Mouse (Mus musculus) monocyte, adult 5-6 weeks (primary cell): ENCODE measurements around the gene Spata2. TPM values are rescaled to one million over a fixed set of nuclear protein-coding genes. Genes with fewer than 3 reads are reported as not detected.

Experiments
- ATAC-seq: fragments of 153-309, 156-312 bp; replicated peaks from 2 replicates; pipeline ENCODE4 v1.8.0; 2017; ENCODE audit warnings: mild to moderate bottlenecking; ENCODE audit not compliant: low TSS enrichment, insufficient number of reproducible peaks, severe bottlenecking, poor library complexity, low FRiP score
- total RNA-seq: library from RNA; stranded (forward); fragments of 200-1000, 200-491, 200-594 nt; gene quantifications from 3 replicates; pipeline ENCODE4 v1.2.3, GENCODE M21; 2017

The Spata2 gene
- 7.3 to 13.8 TPM (median 9.6 TPM) in 3 replicates for total RNA-seq

DNA sequence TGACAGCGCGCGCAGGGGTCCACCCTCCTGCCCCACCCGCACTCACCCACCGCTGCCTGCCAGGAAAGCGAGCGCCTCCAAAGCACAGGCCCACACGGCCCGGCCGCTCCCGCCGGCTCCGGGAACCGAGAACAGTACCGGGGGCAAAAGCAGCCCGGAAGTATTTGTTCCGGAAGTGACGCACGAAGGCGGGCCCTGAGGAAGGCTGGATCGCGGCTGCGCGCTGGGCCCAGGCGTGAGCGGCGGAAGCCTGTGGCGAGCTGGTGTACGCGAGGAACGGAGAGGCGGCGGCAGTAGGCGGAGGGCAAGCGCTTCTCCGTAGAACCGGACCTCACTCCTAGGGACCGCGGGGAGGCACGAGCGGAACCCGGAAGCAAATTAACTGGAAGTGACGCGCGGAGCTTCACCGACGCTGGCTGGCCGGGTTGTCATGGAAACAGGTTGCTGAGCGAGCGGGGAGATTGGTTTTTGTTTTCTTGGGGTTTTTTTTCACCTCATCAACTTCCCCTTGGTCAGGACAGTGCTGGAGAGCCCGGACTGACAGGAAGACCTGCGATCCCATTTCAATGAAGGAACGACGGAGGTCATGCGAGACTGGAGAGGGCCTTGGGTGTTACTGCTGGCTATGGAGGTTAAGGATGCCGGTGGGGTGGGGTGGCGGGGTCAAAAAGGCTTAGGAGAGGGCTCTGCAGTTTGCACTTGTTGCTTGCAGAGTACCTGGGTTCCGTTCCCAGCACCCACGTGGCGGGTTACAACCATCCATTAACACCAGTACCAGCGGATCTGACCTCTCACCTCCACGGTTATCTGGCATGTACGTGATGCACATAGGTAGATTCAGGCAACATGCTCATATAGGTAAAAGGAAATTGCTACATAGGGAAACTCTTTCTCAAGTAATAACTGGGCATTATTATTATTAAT lies at the start of gene Spata2:
Gene Spata2, minus strand, starts transcription at position 175 of the 924 bp plus-strand sequence.
- ATAC-seq = peak; percentile 85

DNA sequence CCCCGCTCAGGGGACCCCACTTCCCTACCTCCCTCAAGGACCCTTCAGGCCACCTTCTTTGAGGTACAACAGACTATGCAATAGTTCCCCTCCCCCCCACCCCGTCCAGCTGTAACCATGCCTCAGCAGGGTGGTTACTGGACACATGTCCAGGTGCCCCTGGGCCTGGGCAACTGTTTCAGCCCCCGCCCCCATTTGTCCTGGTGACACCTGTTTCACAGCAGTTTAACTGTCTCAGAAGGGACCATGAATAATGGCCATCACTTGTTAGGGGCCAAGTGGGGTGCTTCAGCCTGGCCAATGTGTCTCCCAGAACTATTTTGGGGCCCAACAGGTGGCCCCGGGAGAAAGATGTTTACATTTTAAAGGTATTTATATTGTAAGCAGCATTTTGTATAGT lies 49.7 kb upstream of the Spata2 start:
- no peak for ATAC-seq

DNA sequence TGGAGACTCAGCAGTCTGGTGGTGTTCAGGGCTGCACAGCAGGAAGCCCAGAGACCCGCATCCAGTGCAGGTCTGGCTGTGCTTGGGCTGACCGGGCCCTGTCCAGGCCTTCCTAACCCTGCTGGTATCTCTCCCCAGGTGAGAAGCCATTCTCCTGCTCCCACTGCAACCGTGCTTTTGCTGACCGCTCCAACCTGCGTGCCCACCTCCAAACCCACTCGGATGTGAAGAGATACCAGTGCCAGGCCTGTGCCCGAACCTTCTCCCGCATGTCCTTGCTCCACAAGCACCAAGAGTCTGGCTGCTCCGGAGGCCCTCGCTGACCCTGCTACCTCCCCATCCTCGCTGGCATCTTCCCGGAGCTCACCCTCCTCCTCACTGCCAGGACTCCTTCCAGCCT lies 49.1 kb upstream of the Spata2 start:
- ATAC-seq = no peak

DNA sequence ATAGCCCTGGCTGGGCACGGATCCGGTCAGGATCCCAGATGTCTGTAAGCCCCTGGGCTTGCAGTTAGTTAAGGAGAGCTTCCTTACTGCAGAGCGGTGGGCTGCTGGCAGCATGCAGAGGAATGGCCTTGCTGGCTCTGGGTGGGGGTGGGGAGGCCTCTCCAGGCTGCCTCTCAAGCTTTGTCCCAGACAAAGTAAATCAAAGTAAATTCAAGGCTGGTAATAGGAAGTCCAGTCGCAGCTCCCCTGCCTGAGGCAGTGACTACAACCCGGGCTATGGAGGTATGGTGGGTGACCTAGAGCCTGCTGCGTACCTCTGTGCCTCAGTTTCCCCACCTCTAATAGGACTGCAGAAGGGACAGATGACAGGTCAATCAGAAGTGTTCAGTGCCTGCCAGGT lies 48.6 kb upstream of the Spata2 start:
- no peak for ATAC-seq

DNA sequence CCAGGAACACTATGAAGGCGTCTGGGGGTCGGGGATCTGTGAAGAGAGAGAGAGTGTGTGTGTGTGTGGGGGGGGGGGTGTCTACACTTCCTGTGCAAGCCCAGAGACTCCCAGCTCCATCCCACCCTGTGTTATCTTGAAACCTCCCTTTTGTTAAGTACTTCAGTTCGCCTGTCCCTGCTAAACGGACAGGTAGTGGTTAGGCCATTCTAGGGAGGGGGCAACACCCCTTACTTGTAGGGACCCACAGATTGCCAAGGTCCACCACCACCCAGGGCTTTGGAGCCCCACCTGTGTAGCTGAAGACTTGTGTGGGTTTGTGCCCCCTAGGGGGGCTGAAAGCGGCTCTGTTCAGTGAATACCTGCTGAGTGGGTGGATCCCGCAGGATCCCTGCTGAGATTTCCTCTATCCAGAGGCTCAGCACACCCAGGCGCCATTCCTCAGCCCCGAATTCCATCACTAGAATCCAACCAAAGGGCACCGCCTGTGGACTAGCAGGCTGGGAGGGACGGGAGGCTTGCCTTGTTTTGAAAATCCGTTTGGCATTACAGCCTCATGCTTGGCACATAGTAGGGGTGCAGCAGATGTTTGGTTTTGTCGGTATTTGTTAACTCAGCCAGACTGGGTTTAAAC lies 47.9 kb upstream of the Spata2 start:
- no peak for ATAC-seq

DNA sequence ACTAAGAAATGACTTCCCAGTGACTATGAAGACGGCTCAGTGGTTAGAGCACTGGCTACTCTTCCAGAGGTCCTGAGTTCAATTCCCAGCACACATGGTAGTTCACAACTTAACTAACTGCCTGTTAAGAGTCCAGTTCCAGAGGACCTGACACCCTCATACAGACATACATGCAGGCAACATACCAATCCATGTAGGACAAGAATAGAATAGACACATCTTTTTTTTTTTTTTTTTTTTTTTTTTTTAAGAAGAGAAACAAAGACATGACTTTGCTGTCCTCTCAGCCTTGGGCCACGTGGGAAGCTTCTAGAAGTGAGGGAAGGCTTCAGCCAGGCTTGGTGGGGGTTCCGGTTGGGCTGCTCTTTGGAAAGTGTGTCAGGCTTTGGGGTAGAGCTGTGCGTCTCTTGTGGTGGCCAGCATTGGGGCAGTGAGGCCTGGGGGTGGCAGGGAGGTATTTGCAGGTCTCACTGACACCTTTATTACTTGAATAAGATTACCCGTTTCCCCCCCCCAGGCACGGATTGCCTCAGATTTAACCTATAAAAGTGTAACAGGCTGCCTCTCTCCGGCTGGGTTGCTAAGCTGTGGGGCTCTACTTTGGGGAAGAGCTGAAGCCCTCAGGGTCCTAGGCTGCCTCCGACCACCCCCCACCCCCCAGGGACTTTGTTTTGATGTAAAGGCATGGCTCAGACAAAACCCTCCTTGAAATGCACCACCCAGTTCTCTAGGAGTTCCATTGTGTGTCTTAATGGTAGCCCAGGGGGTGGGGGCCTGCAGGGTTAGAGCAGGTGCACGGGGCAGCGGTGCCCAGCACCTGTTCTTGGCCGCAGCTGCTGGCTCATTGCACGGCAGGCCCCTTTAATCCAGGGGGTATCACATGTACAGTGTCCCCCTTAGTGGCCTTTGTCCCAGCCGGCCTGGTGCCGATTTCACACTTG lies 47.1 kb upstream of the Spata2 start:
- no peak for ATAC-seq

DNA sequence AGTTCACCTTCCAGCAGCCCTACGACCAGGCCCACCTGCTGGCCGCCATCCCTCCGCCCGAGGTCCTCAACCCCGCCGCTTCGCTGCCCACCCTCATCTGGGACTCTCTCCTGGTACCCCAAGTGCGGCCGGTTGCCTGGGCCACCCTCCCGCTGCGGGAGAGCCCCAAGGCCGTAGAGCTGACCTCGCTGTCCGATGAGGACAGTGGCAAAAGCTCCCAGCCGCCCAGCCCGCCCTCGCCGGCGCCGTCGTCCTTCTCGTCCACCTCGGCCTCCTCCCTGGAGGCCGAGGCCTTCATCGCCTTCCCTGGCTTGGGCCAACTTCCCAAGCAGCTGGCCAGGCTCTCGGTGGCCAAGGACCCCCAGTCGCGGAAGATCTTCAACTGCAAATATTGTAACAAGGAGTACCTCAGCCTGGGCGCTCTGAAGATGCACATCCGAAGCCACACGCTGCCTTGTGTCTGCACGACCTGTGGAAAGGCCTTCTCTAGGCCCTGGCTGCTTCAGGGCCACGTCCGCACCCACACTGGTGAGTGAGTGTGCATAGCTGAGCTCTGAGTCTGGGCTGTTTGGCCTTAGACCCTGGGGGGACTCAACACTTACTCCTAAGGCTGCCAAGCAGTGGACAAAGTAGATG lies 46.1 kb upstream of the Spata2 start:
- ATAC-seq = no peak

DNA sequence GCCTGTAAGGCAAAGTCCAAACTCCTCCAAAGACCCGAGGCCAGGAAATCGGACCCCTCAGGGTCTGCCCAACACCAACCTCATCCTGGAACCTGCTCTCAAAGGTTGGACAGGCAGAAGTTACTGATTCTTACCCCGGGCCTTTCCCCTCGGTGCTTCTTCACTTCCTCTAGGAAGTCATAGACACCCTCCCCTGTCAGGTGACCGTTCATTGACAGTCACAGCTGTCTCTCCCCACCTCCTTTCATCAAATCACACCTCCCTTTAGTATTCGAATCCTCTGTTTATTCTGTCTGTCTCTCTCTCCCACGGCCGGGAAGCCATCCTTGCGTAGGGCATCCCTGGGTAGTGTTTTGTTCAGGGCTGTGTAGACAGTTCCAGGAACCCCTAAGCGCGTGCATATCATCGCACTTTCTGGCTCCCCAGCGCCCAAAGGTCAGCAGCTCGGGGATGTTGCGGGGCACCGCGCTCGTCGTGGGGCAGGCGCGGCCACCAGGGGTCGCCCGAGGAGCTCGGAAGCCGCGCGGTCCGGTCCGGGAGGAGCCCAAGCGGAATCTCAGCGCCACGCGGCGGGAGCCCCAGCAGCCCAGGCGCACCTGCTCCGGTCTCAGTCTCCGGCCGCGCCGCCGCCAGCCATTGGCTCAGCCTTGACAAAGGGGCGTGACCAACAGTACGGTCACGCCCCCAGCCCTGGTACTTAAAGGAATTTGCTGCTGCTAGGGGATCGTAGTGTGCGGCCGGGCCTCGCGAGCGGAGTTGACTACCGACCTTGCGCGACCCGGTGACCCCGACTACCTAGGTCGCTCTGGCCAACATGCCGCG lies 45.0 kb upstream of the Spata2 start, which contains the start of gene Snai1:
Gene Snai1, plus strand, starts transcription at position 720 of the 822 bp plus-strand sequence.
- ATAC-seq = peak; percentile 75

DNA sequence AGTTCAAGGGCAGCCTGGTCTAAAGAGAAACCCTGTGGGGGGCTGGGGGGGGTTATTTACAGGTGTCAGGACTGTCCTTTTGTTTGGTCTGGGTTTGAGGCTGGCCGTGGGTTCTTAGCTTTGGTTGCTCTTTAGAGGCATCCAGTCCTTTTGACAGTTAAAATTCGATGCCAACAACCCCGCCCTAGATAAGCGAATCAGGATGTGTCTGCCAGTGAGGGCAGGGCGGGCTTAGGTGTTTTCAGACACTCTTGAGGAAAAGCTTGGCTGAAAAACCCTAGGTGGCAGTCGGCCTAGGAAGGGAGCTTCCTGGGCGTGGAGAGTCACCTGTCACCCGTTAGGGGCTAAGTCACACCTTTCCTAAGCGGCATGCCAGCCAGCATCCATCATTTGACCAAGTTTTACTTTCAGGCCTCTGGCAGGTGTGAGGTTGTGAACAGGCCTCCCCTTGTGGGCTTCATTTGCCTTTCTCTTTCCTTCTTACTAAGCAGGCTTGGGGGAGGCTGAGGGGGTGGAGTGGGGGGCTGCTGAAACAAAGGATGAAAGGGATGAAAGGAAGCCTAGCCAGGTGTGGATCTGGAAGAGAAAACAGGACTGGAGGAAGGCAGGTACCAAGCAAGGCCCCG lies 43.7 kb upstream of the Spata2 start:
- ATAC-seq = no peak

DNA sequence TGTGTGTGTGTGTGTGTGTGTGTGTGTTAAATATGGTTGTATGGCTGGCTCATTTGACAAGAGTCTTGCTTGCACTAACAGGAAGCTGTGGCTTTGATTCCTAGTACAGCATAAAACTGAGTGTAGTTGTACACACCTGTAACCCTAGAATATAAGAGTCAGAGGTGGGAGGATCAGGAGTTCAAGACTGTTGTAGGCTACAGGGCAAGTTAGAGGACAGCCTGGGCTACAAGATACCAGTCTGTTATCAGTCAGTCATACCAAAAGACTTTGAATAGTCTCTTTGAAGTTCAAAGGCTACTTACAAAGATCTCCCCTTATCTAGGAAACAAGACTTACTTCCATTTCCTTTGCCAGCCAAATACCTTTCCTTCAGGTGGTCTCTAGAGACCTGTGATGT lies 41.2 kb upstream of the Spata2 start:
- ATAC-seq = no peak

DNA sequence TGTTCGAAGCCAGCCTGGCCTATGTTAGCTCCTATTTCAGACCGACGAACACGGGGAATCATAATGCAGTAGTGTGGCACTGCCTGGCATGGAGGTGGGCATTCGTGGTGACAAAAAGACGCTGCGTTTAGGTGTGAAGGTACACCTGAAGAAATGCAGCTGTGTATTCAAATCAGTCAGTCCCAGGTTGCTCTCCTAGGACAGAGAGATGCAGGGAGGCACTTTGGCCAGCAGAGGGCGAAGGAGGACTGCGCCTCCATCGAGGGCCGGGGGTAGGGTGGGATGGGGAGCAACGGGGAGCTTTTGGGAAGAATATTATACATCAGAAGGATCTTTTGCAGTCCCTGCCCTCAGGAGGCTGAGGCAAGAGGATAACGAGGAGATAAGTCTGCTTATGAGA lies 39.4 kb upstream of the Spata2 start:
- peak; percentile 60; the same call in 1 of the 2 replicates for ATAC-seq

DNA sequence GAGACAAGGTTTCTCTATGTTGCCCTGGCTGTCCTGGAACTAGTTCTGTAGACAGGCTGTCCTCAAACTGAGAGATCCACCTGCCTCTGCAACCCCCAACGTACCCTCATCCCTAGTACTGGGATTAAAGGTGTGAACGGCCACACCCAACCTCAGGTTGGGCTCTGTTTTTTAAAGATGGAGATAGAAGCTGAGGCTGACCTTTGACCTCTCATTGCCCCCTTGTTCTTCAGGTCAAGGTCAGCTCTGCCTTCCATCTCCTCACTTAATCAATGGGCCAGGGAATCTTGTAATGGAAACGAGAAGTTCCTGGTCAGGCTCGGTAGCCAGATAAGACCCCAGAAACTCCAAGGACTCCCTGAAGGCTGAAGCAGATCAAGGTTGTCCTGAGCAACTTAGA lies 37.8 kb upstream of the Spata2 start:
- no peak for ATAC-seq

DNA sequence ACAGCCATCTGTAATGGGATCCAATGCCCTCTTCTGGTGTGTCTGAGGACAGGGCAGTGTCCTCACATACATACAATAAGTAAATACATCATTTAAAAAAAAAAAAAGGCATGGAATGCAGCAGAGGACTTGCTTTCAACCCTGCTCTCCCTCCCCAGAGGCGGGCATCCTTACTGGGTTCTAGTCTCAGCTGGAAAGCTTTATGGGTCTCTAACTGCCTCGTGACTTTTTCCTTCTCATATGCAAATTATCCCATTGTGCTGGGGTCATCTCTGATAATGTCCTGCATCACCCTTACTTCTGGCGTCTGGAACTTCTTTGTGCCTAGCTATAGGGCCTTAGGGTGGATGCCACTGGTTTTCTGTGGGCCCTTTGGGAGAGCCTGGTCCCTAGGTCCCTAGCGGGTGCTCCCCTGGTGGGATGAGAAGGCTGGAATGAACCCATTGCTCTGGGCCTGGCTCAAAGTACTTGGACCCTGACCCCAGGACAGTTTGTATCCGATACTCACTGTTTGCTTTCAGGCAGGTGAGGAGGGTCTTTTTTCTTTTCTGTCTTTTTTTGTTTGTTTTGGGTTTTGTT lies 37.3 kb upstream of the Spata2 start:
- ATAC-seq = no peak

DNA sequence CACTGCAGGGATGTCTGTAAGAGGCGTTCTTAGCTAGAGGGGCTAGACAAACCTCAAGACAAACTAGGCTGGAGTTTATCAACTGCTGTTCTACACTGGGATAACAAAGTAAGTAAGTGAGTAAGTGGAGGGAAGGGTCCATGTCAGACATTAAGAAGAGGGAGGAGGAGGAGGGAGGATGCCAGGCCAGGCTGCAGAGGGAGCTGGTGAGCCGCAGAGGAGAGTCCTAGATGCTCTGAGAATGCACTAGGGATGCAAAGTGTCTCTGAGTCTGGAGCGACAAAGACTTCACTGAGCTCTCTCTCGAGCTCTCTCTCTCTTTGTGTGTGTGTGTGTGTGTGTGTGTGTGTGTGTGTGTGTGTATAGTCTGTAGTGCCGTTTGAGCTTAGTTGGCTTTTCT lies 35.6 kb upstream of the Spata2 start:
- ATAC-seq = no peak

DNA sequence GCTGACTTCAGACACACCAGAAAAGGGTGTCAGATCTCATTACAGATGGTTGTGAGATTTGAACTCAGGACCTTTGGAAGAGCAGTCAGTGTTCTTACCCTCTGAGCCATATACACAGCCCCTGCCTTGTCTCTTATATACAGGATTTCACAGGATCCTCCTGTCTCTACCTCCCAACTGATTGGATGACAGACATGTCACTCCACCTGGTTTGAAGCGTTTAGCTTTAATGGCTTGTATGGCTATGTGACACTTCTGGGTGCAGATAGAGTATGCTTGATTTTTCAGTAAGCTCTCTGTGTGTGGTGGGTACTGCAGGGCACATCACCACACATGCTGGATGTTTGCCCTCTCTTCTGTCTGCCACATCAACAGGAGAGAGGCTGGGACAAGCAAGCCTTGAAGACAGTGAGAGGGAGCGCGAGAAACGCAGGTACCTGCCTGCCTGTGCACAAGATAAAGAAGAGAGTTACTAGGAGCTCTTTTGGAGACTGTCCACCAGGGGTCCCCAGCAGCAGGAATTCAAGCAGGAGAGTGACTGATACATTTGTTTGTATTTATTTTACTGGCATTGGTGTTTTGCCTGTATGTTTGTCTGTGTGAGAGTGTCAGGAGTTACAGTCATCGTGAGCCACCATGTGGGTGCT lies 27.0 kb upstream of the Spata2 start:
- no peak for ATAC-seq

DNA sequence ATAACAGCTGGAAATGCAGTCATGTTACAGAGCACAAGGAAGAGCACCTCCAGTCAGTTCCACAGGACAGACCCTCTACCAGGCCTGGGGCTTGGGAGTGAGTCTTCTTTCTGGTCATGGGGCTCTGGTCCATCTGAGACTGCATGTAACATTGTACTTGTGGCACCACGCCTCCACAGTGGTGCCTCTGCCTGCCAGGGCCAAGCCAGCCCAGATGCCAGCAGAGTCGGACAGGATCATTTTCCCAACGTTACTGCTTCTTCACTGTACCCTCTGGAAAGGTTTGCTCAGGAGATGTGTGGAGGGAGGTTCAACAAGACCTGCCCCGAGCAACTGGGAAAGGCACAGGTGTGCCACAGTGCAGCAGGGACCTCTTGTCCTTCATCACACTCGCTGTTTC lies 23.0 kb upstream of the Spata2 start:
- no peak for ATAC-seq

DNA sequence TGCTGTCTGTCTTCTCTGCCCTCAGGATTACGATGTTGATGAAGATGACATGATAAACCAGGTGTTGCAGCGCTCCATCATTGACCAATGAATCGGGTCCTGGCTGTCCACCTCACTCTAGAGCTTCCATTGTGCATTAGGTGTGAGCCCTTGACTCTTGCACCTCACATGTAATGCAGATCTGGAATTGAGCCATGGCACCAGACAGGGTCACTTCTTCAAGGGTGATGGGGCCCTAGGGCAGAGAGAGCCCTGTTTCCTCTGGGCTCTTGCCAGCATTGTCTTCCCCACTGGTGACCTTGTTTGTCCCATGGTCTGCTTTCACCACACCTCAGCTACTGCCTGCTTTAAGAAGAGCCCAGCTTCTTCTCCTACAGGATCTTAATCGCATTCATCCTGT lies 22.0 kb upstream of the Spata2 start:
- no peak for ATAC-seq
